Mouse (Mus musculus) neural tube, embryonic 13.5 days (tissue): ENCODE results near the gene Adk. TPM values are rescaled to one million over a fixed set of nuclear protein-coding genes. Genes with fewer than 3 reads are reported as not detected.
A peak's percentile ranks its signal among the peaks of the same experiment; 100 is the strongest.

Experiments used
- ATAC-seq: fragments of 200-750 bp; cut with Nextera tagmentation; 2 replicates; pipeline ENCODE4 v1.8.0; 2017; ENCODE audit warnings: low read depth, mild to moderate bottlenecking, moderate TSS enrichment, moderate library complexity
- H3K27ac ChIP-seq: fragments of 300-500 bp; sonication (generic); replicated peaks from 2 replicates; pipeline ENCODE4 v1.5.1; 2015; ENCODE audit warnings: moderate library complexity, mild to moderate bottlenecking, inconsistent platforms
- H3K27me3 ChIP-seq: fragments of 300-500 bp; sonication (generic); 2 replicates; pipeline ENCODE4 v1.6.1; 2015; ENCODE audit warnings: mild to moderate bottlenecking, inconsistent platforms
- H3K36me3 ChIP-seq: fragments of 300-500 bp; sonication (generic); 2 replicates; pipeline ENCODE4 v1.6.1; 2015; ENCODE audit warnings: mild to moderate bottlenecking, inconsistent platforms
- H3K4me1 ChIP-seq: fragments of 300-500 bp; sonication (generic); replicated peaks from 2 replicates; pipeline ENCODE4 v1.6.1; 2015; ENCODE audit warnings: inconsistent platforms
- H3K4me2 ChIP-seq: fragments of 300-500 bp; sonication (generic); 2 replicates; pipeline ENCODE4 v1.6.1; 2015; ENCODE audit warnings: inconsistent platforms, mild to moderate bottlenecking, moderate library complexity
- H3K4me3 ChIP-seq: fragments of 300-500 bp; sonication (generic); 2 replicates; pipeline ENCODE4 v1.5.1; 2015; ENCODE audit warnings: mild to moderate bottlenecking, inconsistent platforms
- H3K9ac ChIP-seq: fragments of 300-500 bp; sonication (generic); 2 replicates; pipeline ENCODE4 v1.6.1; 2015; ENCODE audit warnings: moderate library complexity, mild to moderate bottlenecking, inconsistent platforms
- H3K9me3 ChIP-seq: fragments of 300-500 bp; sonication (generic); 2 replicates; pipeline ENCODE4 v1.6.1; 2016; ENCODE audit warnings: inconsistent platforms
- WGBS: fragments of 180-500 bp; shearing (Covaris S2); methylation state at CpG from one replicate; pipeline ENCODE4 v1.1.7; 2015; 5-methylcytosine and 5-hydroxymethylcytosine counted together
- polyA plus RNA-seq: library from polyadenylated mRNA; unstranded; fragments of >200 nt; fragmentation: Nextera tagmentation; extraction: Ambion mirVana; gene quantifications from 2 replicates; pipeline ENCODE4 v1.2.1, GENCODE M21; 2015

Adk gene
- polyA plus RNA-seq, 1 experiment from 2014 or later, result 39.0 TPM

GRCm38 (mm10) chr14:21073981-21074380 lies 21.6 kb downstream of the Adk start:
- 69% methylated on average over 3 of the region's 3 CpGs for WGBS
- H3K9me3 ChIP-seq, result no peaks in the 10 kb centered on the region
- ATAC-seq, result no peak
- H3K9ac ChIP-seq, result no peak overlapping the region
- H3K4me3 ChIP-seq, result no peak overlapping the region
- no peak overlapping the region for H3K27ac ChIP-seq
- H3K36me3 ChIP-seq, result no peaks in the 10 kb centered on the region
- H3K4me2 ChIP-seq, result no peak overlapping the region
- H3K4me1 ChIP-seq, result peaks cover 8% of the 10 kb centered on the region
- H3K27me3 ChIP-seq, result no peaks in the 10 kb centered on the region

GRCm38 (mm10) chr14:21074398-21075320 lies 22.3 kb downstream of the Adk start:
- Histone ChIP-seq H3K27ac (no peak overlapping the region), H3K9me3 (no peaks in the 10 kb centered on the region), H3K4me1 (peaks cover 8% of the 10 kb centered on the region), H3K4me3 (peak overlapping the region; percentile 59; the same call in 1 of the 2 replicates), H3K9ac (no peak overlapping the region), H3K27me3 (no peaks in the 10 kb centered on the region), H3K36me3 (no peaks in the 10 kb centered on the region), H3K4me2 (peak overlapping the region; percentile 77)
- 69% methylated on average over 11 of the region's 11 CpGs for WGBS
- no peak for ATAC-seq

GRCm38 (mm10) chr14:21075751-21076500 lies 23.6 kb downstream of the Adk start:
- H3K4me3 ChIP-seq, result peak overlapping the region; percentile 59
- H3K4me2 ChIP-seq, result peak overlapping the region; percentile 77
- H3K36me3 ChIP-seq, result no peaks in the 10 kb centered on the region
- no peaks in the 10 kb centered on the region for H3K27me3 ChIP-seq
- H3K9me3 ChIP-seq, result no peaks in the 10 kb centered on the region
- under 1% methylated on average over 59 of the region's 59 CpGs for WGBS
- H3K4me1 ChIP-seq, result peaks cover 8% of the 10 kb centered on the region
- peak overlapping the region; percentile 74 for H3K9ac ChIP-seq
- peak; percentile 99 for ATAC-seq
- peak overlapping the region; percentile 72 for H3K27ac ChIP-seq

GRCm38 (mm10) chr14:21076501-21077194 lies 24.3 kb downstream of the Adk start:
- H3K4me3 ChIP-seq, result peak overlapping the region; percentile 59
- H3K4me1 ChIP-seq, result peaks cover 8% of the 10 kb centered on the region
- H3K9me3 ChIP-seq, result no peaks in the 10 kb centered on the region
- peak overlapping the region; percentile 77 for H3K4me2 ChIP-seq
- no peaks in the 10 kb centered on the region for H3K27me3 ChIP-seq
- no peaks in the 10 kb centered on the region for H3K36me3 ChIP-seq
- H3K9ac ChIP-seq, result peak overlapping the region; percentile 74
- H3K27ac ChIP-seq, result 0 out of 2 replicates have a peak overlapping the region, but pooled peaks have one; percentile 72
- ATAC-seq, result peak; percentile 47
- 45% methylated on average over 7 of the region's 7 CpGs for WGBS

GRCm38 (mm10) chr14:21077939-21078338 lies 25.6 kb downstream of the Adk start:
- peaks cover 8% of the 10 kb centered on the region for H3K4me1 ChIP-seq
- H3K27me3 ChIP-seq, result no peaks in the 10 kb centered on the region
- no peaks in the 10 kb centered on the region for H3K9me3 ChIP-seq
- WGBS, result 83% methylated on average over 4 of the region's 4 CpGs
- H3K27ac ChIP-seq, result no peak overlapping the region
- no peaks in the 10 kb centered on the region for H3K36me3 ChIP-seq
- H3K4me3 ChIP-seq, result no peak overlapping the region
- H3K4me2 ChIP-seq, result no peak overlapping the region
- H3K9ac ChIP-seq, result no peak overlapping the region
- no peak for ATAC-seq

- Histone ChIP-seq H3K4me1 (peaks cover 8% of the 10 kb centered on the region), H3K4me2 (no peak overlapping the region), H3K9me3 (no peaks in the 10 kb centered on the region), H3K27ac (no peak overlapping the region), H3K4me3 (no peak overlapping the region), H3K36me3 (no peaks in the 10 kb centered on the region), H3K9ac (no peak overlapping the region), H3K27me3 (no peaks in the 10 kb centered on the region)
- ATAC-seq, result no peak
Observed at GRCm38 (mm10) chr14:21078511-21078910, 26.1 kb downstream of the Adk start.

- H3K9ac ChIP-seq, result no peak overlapping the region
- peaks cover 14% of the 10 kb centered on the region for H3K4me1 ChIP-seq
- H3K9me3 ChIP-seq, result no peaks in the 10 kb centered on the region
- H3K4me2 ChIP-seq, result no peak overlapping the region
- H3K27ac ChIP-seq, result no peak overlapping the region
- H3K36me3 ChIP-seq, result no peaks in the 10 kb centered on the region
- no peaks in the 10 kb centered on the region for H3K27me3 ChIP-seq
- no peak for ATAC-seq
- no peak overlapping the region for H3K4me3 ChIP-seq
- 73% methylated on average over 1 of the region's 1 CpGs for WGBS
Observed at GRCm38 (mm10) chr14:21082823-21083222, 30.4 kb downstream of the Adk start.

- 88% methylated on average over 5 of the region's 5 CpGs for WGBS
- no peak for ATAC-seq
Observed at GRCm38 (mm10) chr14:21085666-21086065, 33.3 kb downstream of the Adk start.

GRCm38 (mm10) chr14:21086106-21086505 lies 33.7 kb downstream of the Adk start:
- Histone ChIP-seq H3K4me3 (no peak overlapping the region), H3K27me3 (no peaks in the 10 kb centered on the region), H3K4me1 (peaks cover 20% of the 10 kb centered on the region), H3K9ac (no peak overlapping the region), H3K36me3 (no peaks in the 10 kb centered on the region), H3K9me3 (no peaks in the 10 kb centered on the region), H3K4me2 (no peak overlapping the region), H3K27ac (no peak overlapping the region)
- 27% methylated on average over 2 of the region's 2 CpGs for whole genome bisulfite sequencing
- no peak for ATAC-seq

More at GRCm38 (mm10) chr14:21085666-21086065, 33.3 kb downstream of the Adk start:
- H3K4me2 ChIP-seq, result no peak overlapping the region
- H3K4me1 ChIP-seq, result peaks cover 20% of the 10 kb centered on the region
- H3K9ac ChIP-seq, result no peak overlapping the region
- H3K9me3 ChIP-seq, result no peaks in the 10 kb centered on the region
- no peak overlapping the region for H3K4me3 ChIP-seq
- H3K27ac ChIP-seq, result no peak overlapping the region
- no peaks in the 10 kb centered on the region for H3K27me3 ChIP-seq
- no peaks in the 10 kb centered on the region for H3K36me3 ChIP-seq

- H3K27me3 ChIP-seq, result no peaks in the 10 kb centered on the region
- H3K9ac ChIP-seq, result no peak overlapping the region
- H3K4me1 ChIP-seq, result peaks cover 20% of the 10 kb centered on the region
- peak overlapping the region; percentile 18; the same call in 1 of the 2 replicates for H3K27ac ChIP-seq
- H3K36me3 ChIP-seq, result no peaks in the 10 kb centered on the region
- no peak for ATAC-seq
- H3K9me3 ChIP-seq, result no peaks in the 10 kb centered on the region
- H3K4me3 ChIP-seq, result no peak overlapping the region
- no peak overlapping the region for H3K4me2 ChIP-seq
- 55% methylated on average over 7 of the region's 7 CpGs for WGBS
Observed at GRCm38 (mm10) chr14:21086827-21087351, 34.5 kb downstream of the Adk start.

- Histone ChIP-seq H3K4me2 (no peak overlapping the region), H3K9ac (no peak overlapping the region), H3K9me3 (no peaks in the 10 kb centered on the region), H3K4me3 (no peak overlapping the region), H3K4me1 (peaks cover 20% of the 10 kb centered on the region), H3K36me3 (no peaks in the 10 kb centered on the region), H3K27ac (no peak overlapping the region), H3K27me3 (no peaks in the 10 kb centered on the region)
- 66% methylated on average over 4 of the region's 4 CpGs for WGBS
- no peak for ATAC-seq
Observed at GRCm38 (mm10) chr14:21087390-21088060, 35.2 kb downstream of the Adk start.
